Mouse (Mus musculus) intestine, embryonic 14.5 days (tissue): Measurements from ENCODE around the gene Egln1. TPM values are rescaled to one million over a fixed set of nuclear protein-coding genes. Genes with fewer than 3 reads are reported as not detected.
A peak's percentile ranks its signal among the peaks of the same experiment; 100 is the strongest.

Experiments
- ATAC-seq: fragments of 200-750 bp; cut with Nextera tagmentation; replicated peaks from 2 replicates; pipeline ENCODE4 v1.8.0; 2017; ENCODE audit warnings: low read depth, moderate number of reproducible peaks, moderate TSS enrichment, moderate library complexity; ENCODE audit not compliant: low FRiP score, low TSS enrichment
- DNase-seq: peaks from one replicate; pipeline ENCODE4 v3.0.0-alpha.2; 2018; ENCODE audit warnings: low spot score
- H3K27ac ChIP-seq: fragments of 300-500 bp; sonication (generic); 2 replicates; pipeline ENCODE4 v1.5.1; 2014; ENCODE audit warnings: low read depth, mild to moderate bottlenecking, control low read depth
- H3K27me3 ChIP-seq: fragments of 300-500 bp; sonication (generic); replicated peaks from 2 replicates; pipeline ENCODE4 v1.6.1; 2014; ENCODE audit warnings: low read length, control low read depth; ENCODE audit not compliant: control insufficient read depth, insufficient read depth
- H3K36me3 ChIP-seq: fragments of 300-500 bp; sonication (generic); 2 replicates; pipeline ENCODE4 v1.6.1; 2014; ENCODE audit warnings: low read length, control low read depth; ENCODE audit not compliant: control insufficient read depth, insufficient read depth
- H3K4me1 ChIP-seq: fragments of 300-500 bp; sonication (generic); replicated peaks from 2 replicates; pipeline ENCODE4 v1.6.1; 2014; ENCODE audit warnings: low read length, control low read depth, mixed read lengths; ENCODE audit not compliant: control insufficient read depth, insufficient read depth
- H3K4me2 ChIP-seq: fragments of 300-500 bp; sonication (generic); 2 replicates; pipeline ENCODE4 v1.6.1; 2014; ENCODE audit warnings: low read length
- H3K4me3 ChIP-seq: fragments of 300-500 bp; sonication (generic); 2 replicates; pipeline ENCODE4 v1.5.1; 2014; ENCODE audit warnings: low read depth, low read length, control low read depth, mixed read lengths
- H3K9ac ChIP-seq: fragments of 300-500 bp; sonication (generic); 2 replicates; pipeline ENCODE4 v1.6.1; 2014; ENCODE audit warnings: mild to moderate bottlenecking, low read length
- H3K9me3 ChIP-seq: fragments of 300-500 bp; sonication (generic); 2 replicates; pipeline ENCODE4 v1.6.1; 2016; ENCODE audit warnings: low read length, control low read depth; ENCODE audit not compliant: control insufficient read depth
- WGBS: fragments of 180-500 bp; shearing (Covaris S2); extraction: QIAGEN DNeasy Blood & Tissue Kit; methylation state at CpG from one replicate; pipeline ENCODE4 v1.1.7; 2014; 5-methylcytosine and 5-hydroxymethylcytosine counted together
- polyA plus RNA-seq: library from polyadenylated mRNA; unstranded; fragments of >200 nt; fragmentation: Nextera tagmentation; extraction: Ambion mirVana; gene quantifications from 2 replicates; pipeline ENCODE4 v1.2.1, GENCODE M21; 2014

The Egln1 gene
- polyA plus RNA-seq, 1 experiment from 2014 or later = 18.7 TPM

DNA sequence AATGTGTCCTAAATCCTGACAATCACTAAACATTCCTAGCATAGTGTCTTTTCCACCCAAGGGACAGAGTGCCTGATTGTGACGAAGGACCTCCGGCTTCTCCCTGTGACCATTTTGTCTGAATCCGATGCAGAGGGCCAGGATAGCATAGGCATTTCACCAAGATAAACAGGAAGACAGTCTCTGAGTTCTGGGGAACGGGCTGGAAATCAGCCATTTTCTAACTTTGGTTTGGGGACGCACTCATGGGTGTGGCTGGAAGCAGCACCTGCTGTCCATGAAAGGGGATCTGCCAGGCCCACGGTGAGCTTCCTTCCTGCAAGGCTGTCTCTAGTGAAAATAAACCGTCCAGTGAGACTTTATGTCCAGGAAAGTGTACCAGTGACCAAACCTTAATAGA lies 4.1 kb upstream of the Egln1 start:
- H3K9me3 ChIP-seq = no peaks in the 10 kb centered on the region
- peaks cover 8% of the 10 kb centered on the region; the same call in 1 of the 2 replicates for H3K4me1 ChIP-seq
- no peaks in the 10 kb centered on the region for H3K27me3 ChIP-seq
- no peak overlapping the region for H3K4me2 ChIP-seq
- no peak for ATAC-seq
- H3K9ac ChIP-seq = no peak overlapping the region
- H3K36me3 ChIP-seq = no peaks in the 10 kb centered on the region; the same call in 1 of the 2 replicates
- no peak for DNase-seq
- H3K4me3 ChIP-seq = no peak overlapping the region
- no peak overlapping the region for H3K27ac ChIP-seq
- 77% methylated on average over 7 of the region's 7 CpGs for WGBS

DNA sequence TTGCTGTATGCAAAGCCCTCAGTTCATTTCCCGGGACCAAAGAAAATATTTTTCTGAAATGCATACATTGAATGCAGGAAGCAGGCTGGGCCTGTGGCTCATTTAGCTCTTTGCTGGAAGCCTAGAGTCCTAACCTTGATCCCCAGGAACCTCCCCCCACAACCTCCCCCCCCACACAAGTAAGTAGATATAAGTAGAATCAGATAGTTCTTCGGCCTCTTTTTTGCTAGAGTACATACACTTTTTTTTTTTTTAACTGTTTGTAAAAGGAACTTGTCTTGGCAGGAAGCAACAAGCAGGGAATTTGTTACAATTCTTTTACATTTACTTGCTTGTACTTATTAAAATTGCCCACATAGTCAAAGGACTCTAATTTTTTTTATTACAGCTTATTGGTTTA lies 1.7 kb upstream of the Egln1 start:
- no peaks in the 10 kb centered on the region; the same call in 1 of the 2 replicates for H3K36me3 ChIP-seq
- no peak for ATAC-seq
- no peak for DNase-seq
- H3K9ac ChIP-seq = no peak overlapping the region
- H3K27ac ChIP-seq = no peak overlapping the region
- H3K4me3 ChIP-seq = peak overlapping the region; percentile 94
- H3K27me3 ChIP-seq = no peaks in the 10 kb centered on the region
- H3K9me3 ChIP-seq = no peaks in the 10 kb centered on the region
- peak overlapping the region; percentile 70 for H3K4me2 ChIP-seq
- WGBS = 75% methylated on average over 2 of the region's 2 CpGs
- peaks cover 23% of the 10 kb centered on the region for H3K4me1 ChIP-seq

DNA sequence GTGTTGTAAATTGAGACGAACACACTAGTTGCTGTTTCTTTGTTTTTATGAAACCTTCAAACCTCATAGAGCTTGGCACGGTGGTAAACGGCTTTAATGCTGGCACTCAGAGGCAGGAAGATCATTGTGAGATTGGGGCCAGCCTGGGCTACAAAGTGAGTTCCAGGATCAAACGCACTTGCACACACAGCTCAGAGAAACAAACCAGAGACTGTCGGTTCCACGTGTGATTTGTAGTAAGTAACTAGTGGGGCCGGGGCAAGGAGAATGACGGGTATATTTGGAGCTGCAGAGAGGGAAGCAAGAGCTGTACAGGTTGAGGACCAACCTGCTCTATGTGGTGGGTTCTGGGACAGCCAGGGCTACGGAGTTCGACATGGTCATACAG lies 939 bp upstream of the Egln1 start:
- ATAC-seq (no peak), DNase-seq (no peak)
- H3K36me3 ChIP-seq = no peaks in the 10 kb centered on the region; the same call in 1 of the 2 replicates
- H3K9ac ChIP-seq = peak overlapping the region; percentile 82
- 16% methylated on average over 10 of the region's 10 CpGs for WGBS
- H3K27ac ChIP-seq = peak overlapping the region; percentile 96
- peaks cover 27% of the 10 kb centered on the region for H3K4me1 ChIP-seq
- H3K4me2 ChIP-seq = peak overlapping the region; percentile 70
- H3K27me3 ChIP-seq = no peaks in the 10 kb centered on the region
- peak overlapping the region; percentile 94 for H3K4me3 ChIP-seq
- no peaks in the 10 kb centered on the region for H3K9me3 ChIP-seq

DNA sequence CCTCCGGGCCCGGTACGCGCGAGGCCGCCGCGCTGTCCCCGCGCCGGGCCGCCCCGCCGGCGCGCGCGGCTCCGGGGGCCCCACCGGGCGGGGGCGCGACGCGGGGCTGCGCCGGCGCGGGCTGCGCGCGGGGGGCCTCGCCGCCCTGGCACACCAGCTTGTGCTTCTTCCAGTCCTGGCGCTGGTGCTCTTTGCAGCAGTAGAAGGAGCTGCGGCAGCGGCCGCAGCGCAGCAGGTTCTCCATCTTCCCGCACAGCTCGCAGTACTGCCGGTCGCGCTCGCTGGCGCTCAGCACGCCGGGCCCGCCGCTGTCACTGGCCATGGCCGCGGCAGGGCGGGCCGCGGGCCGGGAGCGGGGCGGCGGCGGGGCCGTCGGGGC lies 402 bp downstream of the Egln1 start:
- no peaks in the 10 kb centered on the region for H3K9me3 ChIP-seq
- ATAC-seq (peak; percentile 33; the same call in 1 of the 2 replicates), DNase-seq (no peak)
- H3K9ac ChIP-seq = peak overlapping the region; percentile 82
- peaks cover 27% of the 10 kb centered on the region for H3K4me1 ChIP-seq
- H3K4me2 ChIP-seq = peak overlapping the region; percentile 70
- WGBS = 1% methylated on average over 55 of the region's 62 CpGs
- H3K4me3 ChIP-seq = peak overlapping the region; percentile 94
- H3K27ac ChIP-seq = peak overlapping the region; percentile 96
- no peaks in the 10 kb centered on the region; the same call in 1 of the 2 replicates for H3K36me3 ChIP-seq
- no peaks in the 10 kb centered on the region for H3K27me3 ChIP-seq

DNA sequence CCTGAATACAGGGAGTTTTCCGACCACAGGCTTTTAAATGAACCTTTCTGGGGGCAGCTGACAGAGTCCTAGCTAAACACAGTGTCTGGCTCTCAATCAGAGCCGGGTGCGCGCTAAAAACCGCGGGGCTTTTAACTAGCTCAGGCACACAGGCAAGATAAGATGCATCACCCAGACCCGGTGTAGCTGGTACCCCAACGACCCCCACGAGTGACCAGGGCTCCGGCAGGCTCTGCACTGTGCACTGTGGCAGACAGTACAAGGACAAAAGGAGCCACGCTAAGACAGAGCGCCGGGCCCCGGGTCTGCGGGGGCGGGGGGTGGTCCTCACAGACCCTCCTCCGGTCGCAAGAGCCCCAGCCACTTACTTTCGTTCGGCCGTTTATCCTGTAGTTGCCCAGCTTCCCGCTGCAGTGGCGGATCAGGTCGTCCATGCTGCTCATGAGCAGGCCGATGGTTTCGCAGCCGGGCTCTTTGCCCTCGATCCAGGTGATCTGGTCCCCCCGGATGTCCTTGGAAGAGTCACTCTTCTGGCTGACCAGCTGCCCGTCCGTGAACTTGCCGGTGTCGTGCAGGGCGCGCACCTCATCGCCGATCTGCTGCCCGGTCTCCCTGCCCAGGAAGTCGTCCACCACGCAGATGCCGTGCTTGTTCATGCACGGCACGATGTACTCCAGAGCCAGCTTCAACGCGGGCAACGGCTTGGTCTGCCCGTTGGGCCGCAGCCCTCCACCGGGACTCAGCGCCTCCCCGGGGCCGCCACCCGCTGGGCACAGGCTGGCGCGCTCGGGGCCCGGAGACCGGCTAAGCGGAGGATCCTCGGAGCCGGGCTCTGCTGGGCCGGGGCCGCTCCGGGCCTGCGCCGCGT lies 1.0 kb downstream of the Egln1 start:
- H3K27me3 ChIP-seq = no peaks in the 10 kb centered on the region
- peak overlapping the region; percentile 70 for H3K4me2 ChIP-seq
- no peaks in the 10 kb centered on the region for H3K9me3 ChIP-seq
- peak overlapping the region; percentile 94 for H3K4me3 ChIP-seq
- H3K27ac ChIP-seq = peak overlapping the region; percentile 96
- peak; percentile 85 for DNase-seq
- ATAC-seq = peak; percentile 10
- H3K9ac ChIP-seq = peak overlapping the region; percentile 82
- WGBS = under 1% methylated on average over 67 of the region's 67 CpGs
- peaks cover 27% of the 10 kb centered on the region for H3K4me1 ChIP-seq
- H3K36me3 ChIP-seq = no peaks in the 10 kb centered on the region; the same call in 1 of the 2 replicates

DNA sequence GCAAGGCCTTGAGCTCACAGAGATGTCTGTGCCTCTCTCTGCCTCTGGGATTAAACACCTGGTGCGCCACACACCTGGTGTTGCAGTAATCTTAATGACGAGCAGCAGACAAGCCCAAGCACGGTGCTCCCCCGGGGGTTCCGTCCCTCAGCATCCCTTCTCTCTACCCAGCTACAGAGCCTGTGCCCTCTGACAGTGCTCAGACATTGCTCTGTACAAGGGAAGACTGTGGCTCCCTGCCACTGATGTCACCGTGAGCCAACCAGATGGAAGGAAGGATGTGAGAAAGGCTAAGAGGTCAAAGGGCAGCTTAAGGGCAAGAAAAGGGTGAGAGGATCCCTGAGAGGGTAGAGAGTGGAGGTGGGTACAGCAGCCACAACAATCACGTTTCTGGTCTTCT lies 4.7 kb downstream of the Egln1 start:
- no peaks in the 10 kb centered on the region for H3K9me3 ChIP-seq
- H3K27ac ChIP-seq = no peak overlapping the region
- DNase-seq = no peak
- no peak overlapping the region for H3K4me3 ChIP-seq
- H3K4me1 ChIP-seq = peaks cover 19% of the 10 kb centered on the region
- H3K4me2 ChIP-seq = no peak overlapping the region
- no peaks in the 10 kb centered on the region for H3K27me3 ChIP-seq
- 58% methylated on average over 7 of the region's 7 CpGs for WGBS
- peaks cover 11% of the 10 kb centered on the region for H3K36me3 ChIP-seq
- H3K9ac ChIP-seq = no peak overlapping the region
- ATAC-seq = no peak

DNA sequence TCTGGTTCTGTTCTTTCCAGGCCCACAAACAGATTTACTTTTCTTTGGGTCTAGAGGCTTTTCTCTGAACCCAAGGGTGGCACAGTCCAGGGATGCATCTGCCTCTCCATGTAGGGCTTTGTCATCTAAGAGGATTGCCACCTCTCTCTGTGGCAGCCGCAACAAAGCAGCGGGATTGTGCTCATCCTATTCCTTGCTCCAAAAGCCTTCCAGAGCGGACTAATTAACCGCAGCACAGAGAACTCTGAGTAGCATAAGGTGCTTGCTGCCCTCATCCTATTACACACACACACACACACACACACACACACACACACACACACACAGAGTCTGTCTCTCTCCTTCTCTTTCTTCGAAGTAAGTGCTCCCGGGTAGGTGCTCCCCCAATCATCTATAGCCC lies 5.3 kb downstream of the Egln1 start:
- Histone ChIP-seq H3K36me3 (peaks cover 17% of the 10 kb centered on the region), H3K9me3 (no peaks in the 10 kb centered on the region), H3K4me3 (no peak overlapping the region), H3K4me2 (no peak overlapping the region), H3K27ac (no peak overlapping the region), H3K27me3 (no peaks in the 10 kb centered on the region), H3K4me1 (peaks cover 19% of the 10 kb centered on the region), H3K9ac (no peak overlapping the region)
- ATAC-seq (no peak), DNase-seq (no peak)
- WGBS = 94% methylated on average over 6 of the region's 6 CpGs

DNA sequence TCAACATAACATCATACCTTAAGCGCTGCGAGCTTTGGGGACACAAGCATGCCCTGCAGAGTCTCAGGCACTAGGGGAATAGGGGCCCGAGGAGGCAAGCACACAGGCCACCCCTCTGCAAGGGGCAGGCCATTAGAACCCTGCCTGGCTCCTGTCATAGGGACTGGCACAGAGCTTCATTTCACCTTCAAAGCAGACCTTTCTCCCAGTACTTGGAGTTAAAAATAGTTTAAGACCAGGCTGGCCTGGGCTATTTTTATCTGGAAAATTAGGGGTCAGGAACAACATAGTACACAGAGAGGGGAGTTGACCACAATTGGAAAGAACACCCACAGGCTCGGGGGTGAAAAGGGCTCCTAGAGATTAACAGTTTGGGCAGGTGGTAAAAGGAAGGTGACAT lies 11.8 kb downstream of the Egln1 start:
- 95% methylated on average over 4 of the region's 4 CpGs for WGBS
- no peak for ATAC-seq
- Histone ChIP-seq H3K27ac (no peak overlapping the region), H3K9me3 (no peaks in the 10 kb centered on the region), H3K4me3 (no peak overlapping the region), H3K4me1 (no peaks in the 10 kb centered on the region), H3K9ac (no peak overlapping the region), H3K4me2 (no peak overlapping the region), H3K27me3 (no peaks in the 10 kb centered on the region), H3K36me3 (peaks cover 20% of the 10 kb centered on the region)
- no peak for DNase-seq

DNA sequence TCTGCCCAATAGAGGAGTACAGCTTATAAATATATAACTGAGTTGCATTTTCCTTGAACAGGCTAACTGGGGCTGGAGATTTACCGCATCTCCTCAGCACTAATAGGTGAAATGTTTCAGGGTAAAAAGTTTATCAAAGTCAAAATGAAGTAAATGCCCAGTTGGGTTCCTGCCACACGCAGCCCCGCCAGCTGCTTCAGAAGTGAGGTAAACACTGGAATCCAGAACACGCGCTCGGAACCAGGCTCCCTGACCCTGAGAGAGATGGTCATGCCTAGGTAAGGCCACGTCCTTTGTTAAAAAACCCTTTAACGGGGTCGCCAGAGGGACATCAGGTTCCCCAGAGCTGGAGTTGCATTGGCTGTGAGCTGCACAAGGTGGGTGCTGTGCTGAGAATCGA lies 12.4 kb downstream of the Egln1 start:
- H3K36me3 ChIP-seq = peaks cover 19% of the 10 kb centered on the region
- H3K9me3 ChIP-seq = no peaks in the 10 kb centered on the region
- no peak for DNase-seq
- ATAC-seq = no peak
- WGBS = 96% methylated on average over 10 of the region's 10 CpGs
- no peaks in the 10 kb centered on the region for H3K27me3 ChIP-seq
- H3K4me1 ChIP-seq = no peaks in the 10 kb centered on the region
- no peak overlapping the region for H3K27ac ChIP-seq
- no peak overlapping the region for H3K4me2 ChIP-seq
- no peak overlapping the region for H3K4me3 ChIP-seq
- no peak overlapping the region for H3K9ac ChIP-seq
